Mouse (Mus musculus) kidney, embryonic 14.5 days (tissue): ENCODE results near the gene Dnajc15. TPM values are rescaled to one million over a fixed set of nuclear protein-coding genes. Genes with fewer than 3 reads are reported as not detected.

Experiments
- ATAC-seq: fragments of 200-750 bp; cut with Nextera tagmentation; 2 replicates; pipeline ENCODE4 v1.8.0; 2017; ENCODE audit warnings: moderate number of reproducible peaks, mild to moderate bottlenecking, moderate TSS enrichment, moderate library complexity; ENCODE audit not compliant: low FRiP score, low TSS enrichment
- H3K27ac ChIP-seq: fragments of 300-500 bp; sonication (generic); 2 replicates; pipeline ENCODE4 v1.5.1; 2014; ENCODE audit warnings: low read depth, mild to moderate bottlenecking, low read length, moderate library complexity, mixed read lengths
- H3K27me3 ChIP-seq: fragments of 300-500 bp; sonication (generic); 2 replicates; pipeline ENCODE4 v1.6.1; 2014; ENCODE audit warnings: mild to moderate bottlenecking, low read length; ENCODE audit not compliant: control insufficient read depth, insufficient read depth
- H3K36me3 ChIP-seq: fragments of 300-500 bp; sonication (generic); 2 replicates; pipeline ENCODE4 v1.6.1; 2014; ENCODE audit warnings: low read length, mixed read lengths; ENCODE audit not compliant: control insufficient read depth, insufficient read depth
- H3K4me1 ChIP-seq: fragments of 300-500 bp; sonication (generic); 2 replicates; pipeline ENCODE4 v1.6.1; 2014; ENCODE audit warnings: low read length, mixed read lengths; ENCODE audit not compliant: control insufficient read depth, insufficient read depth
- H3K4me2 ChIP-seq: fragments of 300-500 bp; sonication (generic); replicated peaks from 2 replicates; pipeline ENCODE4 v1.6.1; 2014; ENCODE audit warnings: low read depth, mild to moderate bottlenecking, low read length
- H3K4me3 ChIP-seq: fragments of 300-500 bp; sonication (generic); 2 replicates; pipeline ENCODE4 v1.5.1; 2014; ENCODE audit warnings: mild to moderate bottlenecking, low read length
- H3K9ac ChIP-seq: fragments of 300-500 bp; sonication (generic); 2 replicates; pipeline ENCODE4 v1.6.1; 2014; ENCODE audit warnings: low read depth, mild to moderate bottlenecking, low read length, moderate library complexity
- H3K9me3 ChIP-seq: fragments of 300-500 bp; sonication (generic); 2 replicates; pipeline ENCODE4 v1.6.1; 2016; ENCODE audit warnings: low read length; ENCODE audit not compliant: control insufficient read depth
- WGBS: fragments of 180-500 bp; shearing (Covaris S2); extraction: QIAGEN DNeasy Blood & Tissue Kit; methylation state at CpG from one replicate; pipeline ENCODE4 v1.1.7; 2014; 5-methylcytosine and 5-hydroxymethylcytosine counted together
- polyA plus RNA-seq: library from polyadenylated mRNA; unstranded; fragments of >200 nt; fragmentation: Nextera tagmentation; extraction: Ambion mirVana; gene quantifications from 2 replicates; pipeline ENCODE4 v1.2.1, GENCODE M21; 2014

Dnajc15 gene
- 130 and 169 TPM in 2 replicates for polyA plus RNA-seq

DNA sequence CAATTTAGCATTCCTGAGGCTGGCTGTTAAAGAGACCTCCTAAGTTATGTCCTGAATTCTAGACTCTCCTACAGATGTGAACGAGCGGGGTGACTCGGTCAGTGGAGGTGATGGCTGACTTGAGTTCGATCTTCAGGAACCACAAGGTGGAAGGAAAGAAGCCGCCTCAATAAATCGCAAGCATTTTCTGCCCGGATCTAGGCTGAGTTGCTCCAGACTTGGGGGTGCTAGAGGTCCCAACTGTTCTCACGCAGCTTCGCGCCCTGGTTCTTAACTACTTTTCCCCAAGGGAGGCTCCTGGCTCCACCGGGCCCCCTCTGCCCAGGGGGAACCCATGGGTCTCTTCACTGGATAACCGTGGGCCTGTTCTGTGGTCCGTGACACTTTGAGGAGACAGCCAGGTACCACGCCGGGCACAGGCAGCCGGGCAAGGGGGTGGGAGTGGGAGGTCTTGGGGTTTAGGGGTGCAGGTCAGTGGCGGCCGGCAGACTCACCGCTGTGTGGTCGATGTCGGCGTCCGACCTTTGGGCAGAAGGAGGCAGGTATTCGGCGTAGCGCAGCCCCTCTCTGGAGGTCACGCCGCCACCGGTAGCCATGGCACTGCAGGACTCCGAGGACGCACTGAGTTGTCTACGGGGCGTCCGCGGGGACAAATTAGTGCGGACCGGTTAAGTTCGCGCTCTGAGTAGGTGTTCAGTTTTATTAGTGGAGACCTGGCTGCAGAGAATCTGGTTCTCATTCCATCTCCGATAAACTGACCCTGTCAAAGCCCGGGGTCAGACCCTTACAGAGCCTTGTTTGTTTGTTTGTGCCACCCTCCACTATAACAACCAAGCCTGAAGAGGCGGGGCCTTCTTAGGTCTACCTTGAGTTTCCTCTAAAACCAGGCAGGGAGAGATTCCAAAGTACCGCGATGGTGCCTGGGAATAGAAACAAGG lies at the start of gene Dnajc15:
Gene Dnajc15 (minus strand): TSS at position 822 of the 938 bp plus-strand sequence.
- Histone ChIP-seq H3K27ac (peak within 1 kb of the TSS; percentile 8; the same call in 1 of the 2 replicates), H3K4me3 (peak within 1 kb of the TSS; percentile 81), H3K4me1 (no peaks in the 10 kb centered on the region), H3K9me3 (no peaks in the 10 kb centered on the region), H3K36me3 (no peaks in the 10 kb centered on the region), H3K9ac (peak within 1 kb of the TSS; percentile 82), H3K4me2 (peak within 1 kb of the TSS; percentile 60), H3K27me3 (no peaks in the 10 kb centered on the region)
- ATAC-seq = peak; percentile 94
- WGBS = 2% methylated on average over 44 of the region's 44 CpGs

DNA sequence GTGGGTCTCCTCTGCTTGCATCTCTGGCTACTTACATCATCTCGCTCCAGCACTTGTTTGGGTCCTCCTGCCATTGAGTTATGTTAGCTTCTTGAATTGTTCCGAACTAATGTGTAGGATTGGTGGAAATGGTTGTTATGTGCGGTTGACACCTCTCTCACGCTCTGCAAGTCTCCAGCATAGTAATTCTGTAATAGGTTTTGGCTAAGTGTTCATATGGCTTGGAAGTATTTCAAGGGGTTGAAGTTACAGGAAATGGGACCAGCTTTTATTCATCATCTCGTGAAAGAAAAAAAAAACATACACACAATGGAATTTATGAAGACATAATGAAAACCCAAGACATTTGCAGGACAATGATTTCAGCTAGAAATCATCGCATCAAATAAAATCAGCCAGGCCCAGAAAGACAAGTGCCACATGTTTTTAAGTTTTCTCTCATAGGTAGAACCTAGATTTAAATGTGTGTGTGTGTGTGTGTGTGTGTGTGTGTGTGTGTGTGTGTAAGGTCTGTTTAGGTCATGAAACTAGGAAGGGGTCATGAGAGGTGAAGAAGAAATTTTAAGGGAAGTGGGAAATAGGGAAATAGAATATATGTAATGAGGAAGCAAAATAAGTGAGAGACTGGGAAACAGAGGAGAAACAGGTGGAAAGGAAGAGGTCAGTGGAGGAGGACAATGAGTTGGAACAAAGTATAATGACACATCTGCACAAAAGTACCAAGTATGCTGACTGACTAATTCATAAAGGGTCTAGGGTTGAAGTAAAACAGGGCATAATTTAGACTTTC lies 48.3 kb upstream of the Dnajc15 start:
- Histone ChIP-seq H3K9ac (no peak overlapping the region), H3K36me3 (no peaks in the 10 kb centered on the region), H3K4me3 (no peak overlapping the region), H3K27me3 (no peaks in the 10 kb centered on the region), H3K4me2 (no peak overlapping the region), H3K9me3 (no peaks in the 10 kb centered on the region), H3K4me1 (no peaks in the 10 kb centered on the region), H3K27ac (no peak overlapping the region)
- 70% methylated on average over 6 of the region's 6 CpGs for WGBS
- no peak for ATAC-seq

DNA sequence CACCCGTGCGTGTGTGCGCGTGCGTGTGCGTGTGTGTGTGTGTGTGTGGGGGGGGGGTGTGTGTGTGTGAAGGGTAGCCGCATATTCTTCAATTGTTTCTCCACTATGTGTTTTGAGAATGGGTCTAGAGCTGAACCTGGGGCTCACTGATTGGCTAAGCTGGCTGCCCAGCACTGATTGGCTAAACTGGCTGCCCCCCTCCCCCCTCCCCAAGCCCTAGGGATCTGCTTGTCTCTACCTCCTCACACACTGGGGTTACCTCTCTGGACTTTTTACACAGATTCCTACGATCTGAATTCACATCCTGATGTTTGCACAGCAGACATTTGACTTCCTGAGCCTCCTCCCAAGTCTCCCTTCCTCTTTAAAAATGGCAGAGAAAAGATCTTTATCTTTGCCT lies 46.7 kb upstream of the Dnajc15 start:
- WGBS = 87% methylated on average over 8 of the region's 8 CpGs
- no peak for ATAC-seq

DNA sequence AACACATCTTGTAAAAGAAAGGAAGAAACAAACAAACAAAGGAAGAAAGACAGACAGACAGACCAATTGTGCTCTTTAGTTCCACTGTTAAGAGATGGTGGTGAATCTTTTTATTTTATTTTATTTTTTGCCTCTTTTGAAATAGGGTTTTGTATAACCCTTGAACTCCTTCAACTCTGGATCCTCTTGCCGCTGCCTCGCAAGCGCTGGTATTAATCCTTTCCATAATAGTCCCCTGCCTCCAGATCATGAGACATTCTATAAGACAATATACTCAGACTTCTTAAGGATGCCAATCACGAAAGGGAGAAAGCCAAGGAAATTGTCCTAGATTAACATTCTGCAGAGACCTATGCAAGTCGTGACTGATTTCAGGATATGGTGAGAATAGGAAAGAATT lies 40.9 kb upstream of the Dnajc15 start:
- Histone ChIP-seq H3K9ac (no peak overlapping the region), H3K36me3 (no peaks in the 10 kb centered on the region), H3K4me3 (no peak overlapping the region), H3K27me3 (no peaks in the 10 kb centered on the region), H3K4me1 (no peaks in the 10 kb centered on the region), H3K27ac (no peak overlapping the region), H3K4me2 (no peak overlapping the region), H3K9me3 (no peaks in the 10 kb centered on the region)
- 94% methylated on average over 5 of the region's 5 CpGs for WGBS
- no peak for ATAC-seq

More for the DNA sequence above, 46.7 kb upstream of the Dnajc15 start:
- no peaks in the 10 kb centered on the region for H3K27me3 ChIP-seq
- no peaks in the 10 kb centered on the region for H3K9me3 ChIP-seq
- H3K36me3 ChIP-seq = no peaks in the 10 kb centered on the region
- H3K4me1 ChIP-seq = no peaks in the 10 kb centered on the region
- H3K4me3 ChIP-seq = no peak overlapping the region
- no peak overlapping the region for H3K9ac ChIP-seq
- no peak overlapping the region for H3K27ac ChIP-seq
- no peak overlapping the region for H3K4me2 ChIP-seq

DNA sequence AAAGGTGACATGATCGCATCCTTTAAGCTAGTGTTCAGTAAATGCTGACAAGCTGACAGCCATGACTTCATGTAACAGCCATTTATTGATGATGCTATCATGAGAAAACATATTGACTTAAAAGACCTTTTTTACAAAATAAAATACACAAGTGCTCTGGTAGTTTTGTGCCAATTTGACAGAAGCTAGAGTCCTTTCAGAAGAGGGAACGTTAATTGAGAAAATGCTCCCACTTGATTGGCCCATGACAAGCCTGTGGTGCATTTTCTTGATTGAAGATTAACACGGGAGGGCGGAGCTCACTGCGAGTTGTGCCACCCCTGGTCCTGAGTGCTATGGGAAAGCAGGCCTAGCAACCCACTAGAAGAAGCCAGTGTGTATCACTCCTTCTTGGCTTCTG lies 31.7 kb upstream of the Dnajc15 start:
- no peak overlapping the region for H3K27ac ChIP-seq
- no peaks in the 10 kb centered on the region for H3K36me3 ChIP-seq
- ATAC-seq = no peak
- H3K4me3 ChIP-seq = no peak overlapping the region
- no peak overlapping the region for H3K4me2 ChIP-seq
- H3K27me3 ChIP-seq = no peaks in the 10 kb centered on the region
- no peak overlapping the region for H3K9ac ChIP-seq
- H3K9me3 ChIP-seq = no peaks in the 10 kb centered on the region
- WGBS = 88% methylated on average over 5 of the region's 5 CpGs
- H3K4me1 ChIP-seq = no peaks in the 10 kb centered on the region

DNA sequence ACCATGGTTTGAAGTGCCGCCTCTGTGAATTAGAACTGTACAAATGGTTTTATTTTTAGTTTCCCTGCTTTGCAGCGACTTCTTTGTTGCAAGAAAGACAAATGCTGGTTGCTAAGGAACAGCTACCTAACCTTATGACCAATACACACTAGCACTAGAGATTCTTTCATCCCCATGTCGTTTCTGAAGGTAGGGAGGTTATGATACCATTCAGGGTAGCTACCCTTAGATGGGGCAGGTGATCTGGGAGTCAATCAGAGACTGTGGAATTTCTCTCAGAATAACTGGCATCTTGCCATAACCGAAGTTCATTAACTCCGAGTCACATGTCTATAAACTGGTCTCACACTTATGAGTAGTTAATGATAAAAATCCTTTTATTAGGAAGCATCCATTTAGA lies 30.5 kb upstream of the Dnajc15 start:
- H3K4me1 ChIP-seq = no peaks in the 10 kb centered on the region
- H3K9me3 ChIP-seq = no peaks in the 10 kb centered on the region
- WGBS = 67% methylated on average over 5 of the region's 5 CpGs
- no peak overlapping the region for H3K27ac ChIP-seq
- H3K9ac ChIP-seq = no peak overlapping the region
- no peak overlapping the region for H3K4me2 ChIP-seq
- no peaks in the 10 kb centered on the region for H3K36me3 ChIP-seq
- no peak overlapping the region for H3K4me3 ChIP-seq
- no peaks in the 10 kb centered on the region for H3K27me3 ChIP-seq
- ATAC-seq = no peak

DNA sequence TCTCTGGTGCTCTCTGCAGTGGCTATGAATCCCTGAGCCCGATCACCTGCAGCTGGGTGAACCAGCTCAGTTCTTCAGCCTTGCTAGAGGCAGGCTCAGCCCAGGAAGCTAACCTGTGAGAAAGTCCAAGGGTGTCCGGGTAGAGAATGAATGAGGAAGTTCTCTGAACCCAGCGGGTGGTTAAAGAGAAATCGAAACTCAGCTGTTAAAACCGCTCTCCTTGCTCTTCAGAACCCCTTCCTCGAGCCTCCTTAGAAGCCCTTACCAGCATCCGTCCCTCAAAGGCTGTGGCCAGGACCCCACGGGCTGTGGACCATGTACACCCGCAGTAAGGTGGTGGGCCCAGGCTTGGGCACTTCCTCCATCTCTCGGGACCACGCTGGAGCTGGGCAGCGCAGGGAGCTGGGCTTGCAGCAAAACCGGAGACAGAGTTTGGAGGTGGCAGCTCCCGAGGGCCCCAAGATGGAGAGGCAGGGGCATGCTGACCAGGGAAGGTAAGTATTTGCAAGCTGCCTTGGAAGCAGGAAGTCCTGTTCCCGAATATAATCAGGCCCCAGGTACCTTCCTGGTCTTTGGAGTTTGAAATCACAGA lies 29.3 kb upstream of the Dnajc15 start, which contains the start of gene Epsti1:
Gene Epsti1 (plus strand): TSS at position 69 of the 592 bp plus-strand sequence.
- no peaks in the 10 kb centered on the region for H3K27me3 ChIP-seq
- no peak within 1 kb of the TSS; the same call in 1 of the 2 replicates for H3K4me3 ChIP-seq
- 56% methylated on average over 15 of the region's 15 CpGs for WGBS
- H3K9me3 ChIP-seq = no peaks in the 10 kb centered on the region
- H3K36me3 ChIP-seq = no peaks in the 10 kb centered on the region
- no peak for ATAC-seq
- no peaks in the 10 kb centered on the region for H3K4me1 ChIP-seq
- no peak within 1 kb of the TSS for H3K9ac ChIP-seq
- H3K27ac ChIP-seq = no peak within 1 kb of the TSS
- no peak within 1 kb of the TSS; the same call in 1 of the 2 replicates for H3K4me2 ChIP-seq

DNA sequence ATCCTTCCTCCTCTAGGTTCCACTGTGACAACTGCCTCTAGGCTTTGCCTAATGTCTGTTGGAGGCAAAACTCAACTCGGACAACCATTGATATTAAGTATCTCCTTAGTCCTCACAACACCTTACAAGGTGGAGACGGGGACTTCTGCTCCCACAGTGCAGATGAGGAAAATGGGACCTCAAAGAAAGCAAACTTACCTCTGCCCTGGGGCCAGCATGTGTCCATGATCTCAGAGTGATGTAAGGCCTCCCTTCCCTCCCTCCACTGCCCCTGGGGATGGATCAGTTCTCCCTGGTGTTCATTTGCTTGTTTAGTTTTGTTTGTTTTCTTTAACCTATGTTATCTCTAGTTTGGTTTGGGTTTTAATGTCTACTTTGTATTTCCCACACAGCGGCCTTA lies 27.6 kb upstream of the Dnajc15 start:
- Histone ChIP-seq H3K4me3 (no peak overlapping the region), H3K27ac (no peak overlapping the region), H3K36me3 (no peaks in the 10 kb centered on the region), H3K9ac (no peak overlapping the region), H3K4me1 (no peaks in the 10 kb centered on the region), H3K4me2 (no peak overlapping the region), H3K9me3 (no peaks in the 10 kb centered on the region), H3K27me3 (no peaks in the 10 kb centered on the region)
- WGBS = 83% methylated on average over 3 of the region's 3 CpGs
- ATAC-seq = no peak
